18 mouse cellular contexts compared by ENCODE assay signal in the genomic region with DNA sequence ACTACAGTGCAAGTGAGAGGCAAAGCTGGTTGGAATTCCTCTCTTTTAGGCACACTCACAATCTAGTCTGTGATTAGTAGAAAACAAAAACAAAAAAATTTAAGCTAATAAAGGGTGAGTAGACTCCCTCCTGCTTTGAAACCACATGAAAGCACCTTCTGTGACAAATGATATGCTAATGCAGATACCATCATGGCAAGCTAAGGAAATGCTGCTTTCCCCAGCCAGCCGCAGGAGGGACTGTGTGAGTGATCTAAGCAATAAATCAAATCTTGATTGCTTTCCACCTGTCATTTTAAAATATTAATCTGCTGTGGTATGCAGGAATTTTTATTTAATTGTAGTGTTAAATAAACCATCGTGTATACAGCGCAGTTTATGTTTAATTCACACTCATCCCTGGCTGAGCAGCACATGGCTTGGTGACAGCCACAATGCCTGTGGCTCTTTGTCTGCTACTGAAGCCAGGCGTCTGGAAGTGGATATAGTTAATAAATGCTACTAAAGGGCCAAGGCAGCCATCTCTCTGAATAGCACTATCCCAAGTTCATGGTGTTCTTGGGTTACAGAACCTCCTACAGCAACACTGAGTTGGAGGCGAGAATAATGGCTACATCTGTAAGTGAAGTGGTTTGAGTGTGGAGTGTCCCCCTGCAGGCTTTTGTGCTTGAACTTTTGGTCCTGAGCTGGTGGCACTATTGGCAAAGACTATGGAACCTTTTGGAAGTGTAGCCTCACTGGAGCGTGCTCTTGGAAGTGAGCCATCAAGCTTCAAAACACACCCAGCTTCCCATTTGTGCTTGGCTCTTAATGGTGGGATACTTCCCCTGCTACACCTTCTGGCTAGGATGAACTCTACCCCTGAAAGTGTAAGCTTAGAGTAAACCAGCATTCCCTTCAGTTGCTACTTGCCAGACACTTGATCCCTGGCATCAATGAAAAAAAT.
DNase-seq lines count a peak whose midpoint lies in the region; ATAC-seq lines count a peak whose summit lies in the region.
"Had no signal": no experiment of that assay in that cellular context is flagged by ENCODE, and none has a peak within 500 bp of the region (broad histone marks: within the 10 kb centered on the region; RNA-seq: fewer than 3 reads in every experiment).

No protein-coding gene starts in this region.

- H3K4me2 ChIP-seq in embryonic facial prominence, embryonic 14.5 days (ENCODE audit: low read depth, low read length): no peak overlapping the region
- no peak overlapping the region for H3K4me2 ChIP-seq in midbrain, embryonic 14.5 days (ENCODE audit: low read length)
- H3K4me2 ChIP-seq in midbrain, embryonic 11.5 days: no peak overlapping the region
- no peak overlapping the region for H3K4me2 ChIP-seq in hindbrain, embryonic 14.5 days (replicated peaks)
- H3K4me2 ChIP-seq in neural tube, embryonic 14.5 days (ENCODE audit: low read depth, low read length): no peak overlapping the region
- H3K4me2 ChIP-seq: embryonic facial prominence, embryonic 12.5 days; liver, embryonic 15.5 days had no signal

- DNase-seq in embryonic facial prominence, embryonic 14.5 days (ENCODE audit: low spot score): peak; percentile 15
- DNase-seq in embryonic facial prominence, embryonic 10.5 days (ENCODE audit: low spot score): no peak
- peak; percentile 52 for DNase-seq in midbrain, embryonic 14.5 days
- DNase-seq in midbrain, embryonic 11.5 days (ENCODE audit: low spot score, missing footprints): no peak
- DNase-seq in hindbrain, embryonic 14.5 days (ENCODE audit: low spot score): peak; percentile 49
- no peak for DNase-seq in urinary bladder, postnatal 36 days (ENCODE audit: low spot score in 2 of 2)
- DNase-seq: B cell, adult 2 months; cerebellum, adult 9-10 months; gastrocnemius, postnatal 10 days; heart, adult 2 months; layer of hippocampus, postnatal 36 days; lung, postnatal 4 days; right cerebral cortex, postnatal 14 days; thymus, postnatal 36 days had no signal

- H3K9me3 ChIP-seq in embryonic facial prominence, embryonic 14.5 days (ENCODE audit: control insufficient read depth, low read length): no peaks in the 10 kb centered on the region
- no peaks in the 10 kb centered on the region for H3K9me3 ChIP-seq in embryonic facial prominence, embryonic 10.5 days
- H3K9me3 ChIP-seq in midbrain, embryonic 14.5 days (ENCODE audit: control insufficient read depth, low read length): no peaks in the 10 kb centered on the region
- no peaks in the 10 kb centered on the region for H3K9me3 ChIP-seq in midbrain, embryonic 11.5 days (ENCODE audit: control insufficient read depth, low read length)
- no peaks in the 10 kb centered on the region for H3K9me3 ChIP-seq in hindbrain, embryonic 14.5 days (ENCODE audit: control insufficient read depth, low read length)
- H3K9me3 ChIP-seq in neural tube, embryonic 14.5 days (ENCODE audit: control insufficient read depth, low read length): no peaks in the 10 kb centered on the region
- H3K9me3 ChIP-seq: embryonic facial prominence, embryonic 12.5 days; liver, embryonic 15.5 days had no signal

- peak; percentile 44; the same call in 1 of the 2 replicates for ATAC-seq in embryonic facial prominence, embryonic 14.5 days (ENCODE audit: low read depth)
- peak; percentile 55; the same call in 1 of the 2 replicates for ATAC-seq in midbrain, embryonic 14.5 days (ENCODE audit: low FRiP score, low TSS enrichment)
- ATAC-seq in midbrain, embryonic 11.5 days (ENCODE audit: low FRiP score): no peak
- peak; percentile 72 for ATAC-seq in hindbrain, embryonic 14.5 days (ENCODE audit: low FRiP score)
- peak; percentile 75 for ATAC-seq in neural tube, embryonic 14.5 days (ENCODE audit: low read depth)
- no peak for ATAC-seq in activated CD4-positive, CD25-positive, alpha-beta regulatory T cell, adult 4 months

- no peaks in the 10 kb centered on the region for H3K27me3 ChIP-seq in embryonic facial prominence, embryonic 14.5 days (replicated peaks; ENCODE audit: control insufficient read depth, insufficient read depth, low read length)
- H3K27me3 ChIP-seq in embryonic facial prominence, embryonic 10.5 days (replicated peaks; ENCODE audit: low read depth, poor library complexity, severe bottlenecking): no peaks in the 10 kb centered on the region
- no peaks in the 10 kb centered on the region for H3K27me3 ChIP-seq in midbrain, embryonic 14.5 days (ENCODE audit: control insufficient read depth, insufficient read depth, low read length)
- no peaks in the 10 kb centered on the region for H3K27me3 ChIP-seq in midbrain, embryonic 11.5 days (ENCODE audit: control insufficient read depth, insufficient read depth, low read length)
- no peaks in the 10 kb centered on the region for H3K27me3 ChIP-seq in hindbrain, embryonic 14.5 days (ENCODE audit: control insufficient read depth, insufficient read depth, low read length)
- no peaks in the 10 kb centered on the region for H3K27me3 ChIP-seq in neural tube, embryonic 14.5 days (ENCODE audit: control insufficient read depth, insufficient read depth, low read length)
- H3K27me3 ChIP-seq: embryonic facial prominence, embryonic 12.5 days; liver, embryonic 15.5 days had no signal

- H3K4me3 ChIP-seq in embryonic facial prominence, embryonic 14.5 days (ENCODE audit: low read depth, low read length): no peak overlapping the region
- H3K4me3 ChIP-seq in embryonic facial prominence, embryonic 10.5 days: no peak overlapping the region
- no peak overlapping the region for H3K4me3 ChIP-seq in midbrain, embryonic 14.5 days (replicated peaks; ENCODE audit: low read depth, low read length)
- no peak overlapping the region for H3K4me3 ChIP-seq in midbrain, embryonic 11.5 days (ENCODE audit: low read depth, low read length)
- no peak overlapping the region for H3K4me3 ChIP-seq in hindbrain, embryonic 14.5 days (replicated peaks; ENCODE audit: low read length)
- no peak overlapping the region for H3K4me3 ChIP-seq in neural tube, embryonic 14.5 days (ENCODE audit: low read depth, low read length)
- H3K4me3 ChIP-seq: embryonic facial prominence, embryonic 12.5 days; heart, adult 2 months; liver, embryonic 15.5 days had no signal

- no peak overlapping the region for H3K9ac ChIP-seq in embryonic facial prominence, embryonic 14.5 days (ENCODE audit: low read depth, low read length)
- no peak overlapping the region for H3K9ac ChIP-seq in midbrain, embryonic 14.5 days (replicated peaks; ENCODE audit: low read length)
- H3K9ac ChIP-seq in midbrain, embryonic 11.5 days (ENCODE audit: low read length): no peak overlapping the region
- no peak overlapping the region for H3K9ac ChIP-seq in hindbrain, embryonic 14.5 days
- H3K9ac ChIP-seq in neural tube, embryonic 14.5 days (replicated peaks; ENCODE audit: low read depth, low read length): no peak overlapping the region
- H3K9ac ChIP-seq: embryonic facial prominence, embryonic 12.5 days; liver, embryonic 15.5 days had no signal

- no peaks in the 10 kb centered on the region for H3K4me1 ChIP-seq in embryonic facial prominence, embryonic 14.5 days (ENCODE audit: control insufficient read depth, insufficient read depth, low read length)
- H3K4me1 ChIP-seq in embryonic facial prominence, embryonic 10.5 days: no peaks in the 10 kb centered on the region
- H3K4me1 ChIP-seq in midbrain, embryonic 14.5 days (ENCODE audit: control insufficient read depth, insufficient read depth, low read length): no peaks in the 10 kb centered on the region
- no peaks in the 10 kb centered on the region for H3K4me1 ChIP-seq in midbrain, embryonic 11.5 days (ENCODE audit: control insufficient read depth, insufficient read depth, low read length)
- H3K4me1 ChIP-seq in hindbrain, embryonic 14.5 days (replicated peaks; ENCODE audit: control insufficient read depth, insufficient read depth, low read length): peaks cover 4% of the 10 kb centered on the region; the same call in 1 of the 2 replicates
- H3K4me1 ChIP-seq in neural tube, embryonic 14.5 days (ENCODE audit: control insufficient read depth, insufficient read depth, low read length): no peaks in the 10 kb centered on the region
- H3K4me1 ChIP-seq: embryonic facial prominence, embryonic 12.5 days; liver, embryonic 15.5 days had no signal

- H3K36me3 ChIP-seq in embryonic facial prominence, embryonic 14.5 days (ENCODE audit: control insufficient read depth, insufficient read depth, low read length): no peaks in the 10 kb centered on the region
- H3K36me3 ChIP-seq in embryonic facial prominence, embryonic 10.5 days (replicated peaks): no peaks in the 10 kb centered on the region
- H3K36me3 ChIP-seq in midbrain, embryonic 14.5 days (ENCODE audit: control insufficient read depth, insufficient read depth, low read length): no peaks in the 10 kb centered on the region
- H3K36me3 ChIP-seq in midbrain, embryonic 11.5 days (ENCODE audit: control insufficient read depth, insufficient read depth, low read length): no peaks in the 10 kb centered on the region
- no peaks in the 10 kb centered on the region for H3K36me3 ChIP-seq in hindbrain, embryonic 14.5 days (replicated peaks; ENCODE audit: control insufficient read depth, insufficient read depth)
- H3K36me3 ChIP-seq in neural tube, embryonic 14.5 days (ENCODE audit: control insufficient read depth, insufficient read depth, low read length): no peaks in the 10 kb centered on the region
- H3K36me3 ChIP-seq: embryonic facial prominence, embryonic 12.5 days; liver, embryonic 15.5 days had no signal

- 70% methylated on average over 6 of the region's 6 CpGs for WGBS in embryonic facial prominence, embryonic 14.5 days
- WGBS in embryonic facial prominence, embryonic 10.5 days: 83% methylated on average over 6 of the region's 6 CpGs
- 64% methylated on average over 6 of the region's 6 CpGs for whole genome bisulfite sequencing in midbrain, embryonic 14.5 days
- WGBS in midbrain, embryonic 11.5 days: 79% methylated on average over 6 of the region's 6 CpGs
- WGBS in hindbrain, embryonic 14.5 days: 45% methylated on average over 6 of the region's 6 CpGs
- WGBS in neural tube, embryonic 14.5 days: 42% methylated on average over 6 of the region's 6 CpGs

- no peak overlapping the region for H3K27ac ChIP-seq in embryonic facial prominence, embryonic 14.5 days (replicated peaks; ENCODE audit: low read depth, low read length)
- H3K27ac ChIP-seq in embryonic facial prominence, embryonic 10.5 days (replicated peaks): no peak overlapping the region
- peak overlapping the region; percentile 15; the same call in 1 of the 2 replicates for H3K27ac ChIP-seq in midbrain, embryonic 14.5 days (replicated peaks; ENCODE audit: low read depth, low read length)
- H3K27ac ChIP-seq in midbrain, embryonic 11.5 days (ENCODE audit: low read depth, low read length): no peak overlapping the region
- H3K27ac ChIP-seq in hindbrain, embryonic 14.5 days: peak overlapping the region; percentile 21
- no peak overlapping the region for H3K27ac ChIP-seq in neural tube, embryonic 14.5 days (ENCODE audit: low read depth, low read length)
- H3K27ac ChIP-seq: embryonic facial prominence, embryonic 12.5 days; heart, adult 2 months; liver, embryonic 15.5 days had no signal

Comparison
In these comparisons a context has a peak if more than half of its experiments do, and no peak if none do; other contexts are left out.
1. ATAC-seq: peak in embryonic facial prominence, embryonic 14.5 days (single experiment), midbrain, embryonic 14.5 days (single experiment), hindbrain, embryonic 14.5 days (single experiment) and neural tube, embryonic 14.5 days (single experiment); none in midbrain, embryonic 11.5 days (single experiment) and activated CD4-positive, CD25-positive, alpha-beta regulatory T cell, adult 4 months (single experiment).
2. DNase-seq: peak in embryonic facial prominence, embryonic 14.5 days (single experiment), midbrain, embryonic 14.5 days (single experiment) and hindbrain, embryonic 14.5 days (single experiment); none in embryonic facial prominence, embryonic 10.5 days (single experiment), midbrain, embryonic 11.5 days (single experiment) and urinary bladder, postnatal 36 days (0 of 2).
3. H3K27ac ChIP-seq: peak in midbrain, embryonic 14.5 days (single experiment) and hindbrain, embryonic 14.5 days (single experiment); none in embryonic facial prominence, embryonic 14.5 days (single experiment), embryonic facial prominence, embryonic 10.5 days (single experiment), midbrain, embryonic 11.5 days (single experiment) and neural tube, embryonic 14.5 days (single experiment).